Mouse (Mus musculus) right cerebral cortex, postnatal 14 days (tissue): ENCODE data around the gene Psmb1.
"Not testable (repeated sequence)": the region's sequence is repeated elsewhere in the genome, so short reads cannot be mapped to it uniquely, and the experiment has no call there.

Experiments used
- DNase-seq: peaks from one replicate; pipeline ENCODE4 v3.0.0; 2022

The Psmb1 gene

DNA sequence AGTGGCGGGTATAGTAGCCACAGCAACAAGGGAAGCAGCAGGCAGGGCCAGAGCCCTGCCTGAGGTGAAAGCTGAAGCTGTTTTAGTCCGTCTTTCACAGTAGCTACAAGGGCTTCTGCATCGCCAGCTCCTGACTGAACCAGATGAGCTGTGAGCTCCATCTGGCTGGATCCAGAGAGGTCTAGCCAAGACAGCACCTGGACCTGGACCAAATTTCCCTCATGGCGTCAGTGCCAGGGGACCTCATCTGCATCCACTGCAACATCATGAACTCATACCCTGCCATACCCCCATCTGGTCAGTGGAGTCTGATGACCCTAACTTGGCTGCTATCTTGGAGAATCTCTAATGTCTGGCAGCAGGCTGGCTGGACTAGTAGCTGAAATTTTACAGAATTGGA is 39.8 kb downstream of the Psmb1 start:
- DNase-seq, result no peak

DNA sequence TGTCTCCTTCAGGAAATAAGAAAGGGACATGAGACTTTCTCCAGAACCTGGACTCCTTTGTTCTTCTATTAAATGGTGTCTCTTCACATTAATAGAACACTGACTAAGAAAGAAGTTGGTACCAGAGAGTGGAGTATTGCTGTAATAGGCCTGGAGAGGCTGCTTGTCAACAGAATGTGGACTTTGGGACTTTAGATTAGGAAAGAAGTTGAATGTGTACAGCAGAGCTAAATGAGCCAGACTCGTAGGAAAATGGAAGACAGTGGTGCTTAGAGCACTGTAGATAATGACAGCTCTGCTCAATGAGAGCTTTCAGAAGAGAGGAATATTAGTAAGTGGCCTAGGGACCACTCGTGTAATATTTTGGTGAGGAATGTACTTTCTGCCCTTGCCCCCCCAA is 43.0 kb downstream of the Psmb1 start:
- no peak for DNase-seq

DNA sequence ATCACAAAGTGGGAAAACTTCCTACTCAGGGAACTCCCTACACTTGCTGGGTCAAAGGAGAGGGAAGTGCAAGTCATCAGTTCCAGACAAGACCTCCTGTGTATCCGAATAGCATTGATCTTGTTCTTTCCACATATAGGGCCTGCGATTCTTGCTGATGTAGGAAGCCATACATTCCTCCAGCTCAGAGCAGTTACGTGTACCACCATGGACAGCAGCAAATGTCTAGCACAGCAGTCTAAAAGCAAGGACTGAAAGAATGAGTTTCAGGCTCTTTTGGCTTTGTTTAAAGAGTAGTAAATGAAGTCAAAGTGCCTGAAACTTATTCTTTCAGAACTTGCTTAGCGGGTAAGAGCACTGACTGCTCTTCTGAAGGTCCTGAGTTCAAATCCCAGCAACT is 44.3 kb downstream of the Psmb1 start:
- DNase-seq, result no peak

DNA sequence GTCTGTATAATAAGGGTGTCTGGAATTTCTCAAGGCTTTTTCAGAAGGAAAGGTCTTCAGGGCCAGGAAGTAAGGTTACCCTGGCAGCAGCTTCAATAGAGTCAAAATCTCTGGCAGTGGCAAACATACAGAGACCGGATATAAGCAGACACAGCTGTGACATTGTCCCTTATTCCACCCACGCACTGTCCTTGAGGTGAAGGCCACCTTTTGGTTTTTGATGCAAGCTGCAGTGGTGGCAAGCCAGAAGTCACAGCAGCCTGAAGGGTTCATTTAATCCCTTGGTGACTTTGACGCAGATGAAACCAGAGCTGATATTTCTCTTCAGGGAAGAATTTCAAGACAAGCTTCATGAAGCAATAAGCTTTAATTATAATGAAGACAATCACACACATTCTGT is 49.9 kb downstream of the Psmb1 start:
- no peak for DNase-seq

DNA sequence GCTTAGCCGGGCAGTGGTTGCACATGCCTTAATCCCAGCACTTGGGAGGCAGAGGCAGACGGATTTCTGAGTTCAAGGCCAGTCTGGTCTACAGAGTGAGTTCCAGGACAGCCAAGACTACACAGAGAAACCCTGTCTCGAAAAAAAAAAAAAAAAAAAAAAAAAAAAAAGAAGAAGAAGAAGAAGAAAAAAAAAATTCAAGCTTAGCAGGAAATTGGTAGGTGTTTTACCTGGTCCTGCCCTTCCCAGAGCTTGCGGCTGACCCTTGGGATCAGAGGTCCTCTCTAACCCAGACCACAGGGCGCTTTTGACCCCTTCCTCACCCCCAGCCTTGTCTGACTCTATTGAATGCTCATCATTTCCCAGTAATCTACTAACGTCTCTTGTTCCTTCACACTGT is 50.4 kb downstream of the Psmb1 start:
- DNase-seq, result not testable (repeated sequence)

DNA sequence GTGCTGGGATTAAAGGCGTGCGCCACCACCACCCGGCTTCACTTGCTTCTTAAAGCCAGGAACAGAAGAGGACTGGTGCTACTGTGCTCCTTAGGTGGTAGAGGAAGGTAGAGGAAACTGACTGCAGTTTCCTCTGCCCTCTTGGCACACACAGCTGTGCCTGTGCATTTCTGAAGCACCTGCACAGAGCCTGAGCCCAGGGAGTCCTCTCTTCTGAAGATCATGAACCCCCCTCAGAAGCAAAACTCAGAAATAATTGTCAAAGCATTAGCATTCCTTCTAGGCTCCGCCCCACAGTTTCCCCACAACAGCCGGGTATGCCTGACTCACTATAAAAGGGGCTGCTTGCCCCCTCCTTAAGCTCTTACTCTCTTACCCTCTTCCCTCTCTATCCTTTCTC is 51.7 kb downstream of the Psmb1 start:
- DNase-seq, result no peak

DNA sequence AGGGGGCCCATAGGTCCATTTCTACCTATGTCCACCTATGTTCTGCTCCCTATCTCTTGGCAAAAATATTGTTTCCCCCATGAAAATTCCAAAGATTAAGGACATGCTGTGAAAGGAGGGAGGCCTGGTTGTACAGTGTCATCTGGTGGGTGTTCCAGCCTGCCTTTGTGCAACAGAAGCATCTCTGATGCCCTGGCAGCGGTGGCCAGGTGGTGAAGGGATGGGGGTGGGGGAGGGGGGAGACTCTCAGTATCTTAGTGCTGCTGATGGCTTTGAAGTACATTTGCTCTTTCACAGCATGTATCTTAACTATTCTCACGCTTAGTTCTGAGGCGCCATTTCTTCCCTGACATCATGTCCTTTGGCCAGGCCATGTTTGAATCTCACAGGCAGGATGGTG is 54.1 kb downstream of the Psmb1 start:
- DNase-seq, result no peak

DNA sequence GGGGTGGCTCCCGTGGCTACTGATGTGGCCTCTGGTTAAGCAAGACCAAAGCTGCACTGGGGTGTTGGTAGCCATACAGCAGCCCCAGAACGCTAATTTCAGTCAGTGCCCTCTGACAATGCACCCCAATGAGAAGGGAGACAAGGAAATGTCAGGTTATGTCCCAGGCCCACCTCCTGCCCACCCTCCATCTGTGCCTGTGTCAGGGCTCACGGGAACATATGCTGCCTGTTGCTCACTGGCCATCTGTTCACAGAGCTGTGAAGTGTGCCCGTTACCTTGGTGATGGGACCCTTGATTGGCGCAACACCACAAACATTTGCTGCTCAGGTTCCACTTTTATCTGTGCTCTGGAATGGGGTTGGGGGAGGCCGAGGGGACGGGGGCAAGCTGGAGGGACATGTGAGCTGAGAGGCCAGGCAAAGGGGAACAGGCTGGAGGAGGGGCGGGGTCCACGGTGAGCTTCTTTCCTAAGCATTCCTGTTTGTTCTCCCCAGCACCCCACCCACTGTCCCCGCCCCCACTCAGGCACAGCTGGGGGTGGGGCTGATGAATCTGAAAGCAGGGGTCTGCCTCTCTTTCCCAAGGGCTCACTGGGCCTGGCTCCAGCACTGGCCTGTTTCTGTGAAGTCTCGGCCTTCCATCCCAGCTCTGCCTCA is 59.0 kb downstream of the Psmb1 start:
- peak; percentile 13 for DNase-seq

DNA sequence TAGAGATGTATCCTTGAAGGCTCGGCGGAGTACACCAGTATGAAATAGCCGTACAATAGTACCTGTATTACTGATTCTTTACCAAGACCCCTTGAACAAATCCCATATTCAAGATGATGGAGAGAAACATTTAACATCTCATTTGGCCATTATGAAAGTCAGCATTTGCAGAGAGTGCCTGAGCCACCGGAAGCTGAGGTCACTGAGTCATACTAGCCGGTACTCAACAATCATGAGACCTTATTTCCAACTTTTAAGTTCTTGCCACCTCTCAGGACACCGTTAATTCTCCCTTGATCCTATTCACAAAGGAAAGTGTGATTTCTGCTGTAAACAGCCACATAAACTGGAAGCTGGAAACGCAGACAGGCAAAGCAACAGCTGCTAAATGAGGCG is 59.5 kb downstream of the Psmb1 start:
- no peak for DNase-seq

DNA sequence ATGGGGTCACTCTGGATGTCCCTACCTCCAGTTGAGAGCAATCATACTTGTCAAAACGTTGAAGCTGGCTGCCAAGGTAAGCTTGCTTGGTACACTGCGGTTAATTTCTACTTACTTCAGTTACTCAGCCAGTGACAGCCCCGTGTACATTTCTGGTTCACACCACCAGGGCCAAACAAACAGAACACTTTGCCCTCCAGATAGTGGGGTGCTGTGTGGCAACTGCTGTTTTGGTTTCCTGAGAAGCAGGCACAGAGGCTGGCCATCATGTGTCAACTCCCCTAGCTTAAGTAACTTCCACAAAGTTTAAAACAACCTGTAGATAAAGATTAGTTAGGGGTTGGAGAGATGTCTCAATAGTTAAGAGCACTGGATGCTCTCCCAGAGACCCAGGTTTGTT is 64.8 kb downstream of the Psmb1 start:
- DNase-seq, result no peak

DNA sequence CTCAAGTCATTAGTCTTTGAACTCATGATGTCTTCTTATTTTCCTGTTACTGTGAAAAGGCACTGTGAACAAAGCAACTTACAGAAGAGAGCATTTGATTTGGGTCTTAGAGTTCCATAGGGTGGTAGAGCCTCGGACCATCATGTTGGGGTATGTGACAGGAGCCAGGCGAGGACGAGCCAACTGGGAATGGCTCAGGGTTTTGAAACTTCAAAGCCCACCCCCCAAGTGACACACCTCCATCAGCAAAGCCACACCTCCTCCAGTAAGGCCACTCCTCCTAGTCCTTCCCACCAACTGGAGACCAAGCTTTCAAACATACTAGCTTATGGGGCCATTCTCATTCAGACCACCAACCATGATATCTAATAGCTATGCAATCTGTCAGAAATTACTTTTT is 67.5 kb downstream of the Psmb1 start:
- DNase-seq, result no peak

DNA sequence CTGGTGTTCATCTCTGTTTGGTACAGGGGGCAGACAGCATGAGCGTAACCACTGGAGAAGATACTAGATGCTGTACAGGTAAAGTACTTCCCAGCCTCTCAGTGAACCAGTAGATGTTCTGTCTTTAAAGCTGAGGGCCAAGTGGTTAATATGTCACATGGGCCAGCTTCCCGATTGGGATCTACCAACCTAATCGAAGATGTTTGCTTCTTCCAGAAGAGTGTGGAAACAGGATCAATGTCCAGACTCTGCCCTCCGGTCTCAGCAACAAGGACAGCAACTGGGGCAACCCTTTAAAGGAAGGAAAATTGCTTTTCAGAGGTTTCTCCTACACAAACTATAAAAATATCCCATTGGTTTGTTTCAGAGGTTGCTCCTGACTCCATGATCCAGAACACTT is 68.0 kb downstream of the Psmb1 start:
- DNase-seq, result no peak

DNA sequence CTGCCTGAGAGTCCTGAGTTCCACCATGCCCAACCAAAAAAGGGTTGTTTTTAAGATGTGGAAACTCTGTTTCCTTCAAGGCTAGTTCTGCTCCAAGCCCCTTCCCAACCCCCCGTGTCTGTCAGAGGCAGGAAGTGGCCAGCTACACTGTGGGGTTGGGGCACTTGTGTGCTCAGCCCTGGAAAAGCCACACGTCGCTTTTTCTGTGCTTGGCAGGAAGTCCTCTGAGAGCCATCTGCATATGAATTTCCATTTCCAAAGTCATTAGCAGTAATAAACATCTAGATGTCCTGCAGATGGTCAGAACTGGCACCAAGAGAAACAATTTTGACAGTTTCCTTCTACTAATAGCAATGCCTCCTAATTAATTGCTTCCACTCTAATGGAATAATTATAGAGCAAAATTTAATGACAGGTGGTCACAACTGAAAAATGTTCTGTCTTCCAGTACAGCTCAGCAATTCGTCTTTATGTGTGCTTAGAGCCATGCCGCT is 68.5 kb downstream of the Psmb1 start:
- DNase-seq, result no peak

DNA sequence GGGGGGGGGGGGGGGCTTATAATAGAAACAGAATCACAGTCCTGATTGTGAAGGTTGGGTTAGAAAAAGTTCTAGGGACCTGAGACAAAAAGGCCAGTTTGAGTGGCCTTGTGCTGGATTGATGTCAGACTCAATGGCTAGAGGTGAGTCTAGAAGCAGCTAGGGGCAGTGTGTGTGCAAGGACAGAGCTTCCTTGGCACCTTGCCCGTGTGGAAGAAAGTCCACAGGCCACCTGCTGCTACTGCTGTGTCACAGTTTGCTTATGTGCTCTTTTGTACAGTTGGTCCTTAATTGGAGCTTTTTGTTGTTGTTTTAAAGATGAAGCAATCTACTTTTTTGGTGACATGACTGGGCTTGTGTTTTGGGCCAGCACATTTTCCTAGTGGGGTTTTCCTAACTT is 69.6 kb downstream of the Psmb1 start:
- DNase-seq, result no peak

DNA sequence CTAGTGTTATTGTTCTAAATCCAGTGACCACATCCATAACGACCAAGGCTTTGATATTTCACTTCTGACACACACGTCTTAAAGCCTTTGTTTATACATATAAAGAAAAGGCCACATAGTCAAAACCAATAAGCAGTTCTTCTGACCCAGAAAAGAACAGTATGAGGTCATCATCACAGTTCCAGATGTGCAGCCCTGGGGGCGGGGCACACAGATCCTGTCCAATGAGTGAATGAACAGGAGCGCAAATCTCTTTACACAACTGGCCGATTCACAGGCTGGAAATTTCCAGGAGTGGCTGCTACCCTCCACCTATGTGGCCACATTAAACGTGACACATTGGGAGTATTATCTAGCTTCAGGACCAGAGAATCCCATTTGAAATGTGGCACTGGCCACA is 70.1 kb downstream of the Psmb1 start:
- DNase-seq, result no peak

DNA sequence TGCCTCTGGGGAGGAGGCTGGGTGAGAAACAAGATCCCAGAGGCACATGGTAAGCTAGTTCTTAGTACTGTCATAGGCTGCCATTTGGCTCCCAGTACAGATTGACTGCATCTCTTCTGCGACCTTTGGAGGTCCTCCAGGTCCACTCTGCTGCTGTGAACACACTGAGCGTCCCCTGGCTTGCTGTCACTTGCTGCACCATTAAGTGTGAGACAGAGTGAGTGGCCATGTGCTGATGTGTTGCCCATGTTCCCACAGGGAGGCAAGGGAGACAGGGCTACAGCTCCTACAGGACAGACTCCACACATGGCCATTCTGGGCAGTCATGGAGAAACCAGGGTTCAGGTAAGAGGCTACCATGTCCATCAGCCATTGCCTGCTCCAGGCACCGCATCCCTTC is 73.6 kb downstream of the Psmb1 start:
- no peak for DNase-seq
